Mouse (Mus musculus): Measurements from ENCODE around the gene Pi4ka.

Pi4ka gene

GRCm38 (mm10) chr16:17336089-17336488 lies 70.0 kb downstream of the Pi4ka start:
- DNase-seq (ENCODE audit: low spot score), result no peak

DNA sequence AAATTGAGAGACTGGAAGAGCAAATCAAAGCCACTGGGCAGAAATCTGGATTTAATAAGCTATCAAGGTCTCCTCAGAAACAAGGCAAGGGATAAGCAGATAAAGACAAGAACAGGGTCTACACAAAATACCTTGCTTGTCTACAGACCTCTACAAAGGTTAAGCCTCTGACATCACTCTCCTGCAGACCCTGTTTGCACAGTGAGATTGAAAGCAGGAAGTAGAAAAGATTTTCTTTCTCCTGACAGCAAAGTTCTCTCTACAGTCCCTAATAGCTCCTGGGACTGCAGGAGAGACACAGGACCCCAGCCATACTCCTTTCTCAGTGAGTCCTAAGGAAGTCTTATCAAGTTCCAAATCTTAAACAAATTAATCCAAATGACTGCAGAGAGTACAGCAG lies 71.5 kb downstream of the Pi4ka start:
- no peak for DNase-seq (ENCODE audit: low spot score)

GRCm38 (mm10) chr16:17331855-17332254 lies 74.3 kb downstream of the Pi4ka start:
- no peak for DNase-seq (ENCODE audit: low spot score)

- no peak for DNase-seq (ENCODE audit: low spot score)
These were observed 75.0 kb downstream of the Pi4ka start, which contains the start of gene Serpind1 for GRCm38 (mm10) chr16:17331116-17331515. Serpind1 (plus strand) TSS chr16:17331371.

DNA sequence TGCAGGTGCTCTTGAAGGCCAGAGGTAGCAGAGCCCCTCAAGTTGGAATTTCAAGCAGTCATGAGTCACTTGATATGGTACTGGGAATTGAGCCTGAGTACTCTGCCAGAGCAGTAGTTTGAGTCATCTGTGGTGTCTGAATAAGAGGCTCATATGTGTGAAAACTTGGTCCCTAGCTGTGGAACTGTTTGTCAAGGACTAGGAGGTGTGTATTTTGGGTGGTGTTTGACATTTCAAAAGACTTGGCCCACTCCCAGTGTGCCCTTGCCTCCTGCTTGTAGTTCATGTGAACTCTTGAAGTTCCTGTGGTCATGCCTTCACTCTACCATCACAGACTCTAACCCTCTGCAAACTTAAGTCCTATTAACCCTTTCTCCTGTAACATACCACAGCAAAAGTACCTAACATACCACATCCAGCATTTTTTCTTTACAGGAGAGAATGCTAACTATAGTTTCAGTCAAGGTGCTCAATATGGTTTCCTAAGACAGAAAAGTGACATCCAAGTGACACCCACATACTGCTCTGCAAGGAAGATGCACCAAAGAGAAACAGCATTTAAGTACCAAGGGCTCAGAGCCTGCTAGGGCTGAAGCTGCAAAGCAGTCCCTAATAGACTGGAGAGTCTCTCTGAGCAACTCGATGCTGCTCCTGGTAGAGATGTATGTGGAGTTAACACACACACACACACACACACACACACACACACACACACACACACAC lies 76.1 kb downstream of the Pi4ka start:
- DNase-seq (ENCODE audit: low spot score), result no peak

- DNase-seq (ENCODE audit: low spot score), result peak; percentile 39
These were observed 80.0 kb downstream of the Pi4ka start for GRCm38 (mm10) chr16:17326064-17326463.

DNA sequence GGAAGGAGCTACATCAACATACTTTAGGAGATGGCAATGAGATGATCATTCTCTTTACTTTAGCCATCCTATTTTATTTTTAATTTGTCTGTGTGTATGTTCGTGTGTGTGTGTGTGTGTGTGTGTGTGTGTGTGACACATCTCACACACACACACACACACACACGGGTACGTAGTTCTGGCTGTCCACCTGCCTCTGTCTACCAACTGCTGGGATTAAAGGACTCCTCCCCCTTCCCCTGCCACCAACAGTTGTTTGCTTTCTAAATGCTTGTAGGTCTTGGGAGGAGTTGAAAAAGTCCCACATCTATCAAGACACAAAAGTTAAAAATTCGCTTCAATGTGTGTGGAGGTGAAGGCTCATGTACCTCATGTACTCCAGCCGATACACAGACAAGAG lies 81.4 kb downstream of the Pi4ka start:
- DNase-seq (ENCODE audit: low spot score), result no peak

- DNase-seq (ENCODE audit: low spot score), result no peak
These were observed 84.6 kb downstream of the Pi4ka start for GRCm38 (mm10) chr16:17321481-17321880.

DNA sequence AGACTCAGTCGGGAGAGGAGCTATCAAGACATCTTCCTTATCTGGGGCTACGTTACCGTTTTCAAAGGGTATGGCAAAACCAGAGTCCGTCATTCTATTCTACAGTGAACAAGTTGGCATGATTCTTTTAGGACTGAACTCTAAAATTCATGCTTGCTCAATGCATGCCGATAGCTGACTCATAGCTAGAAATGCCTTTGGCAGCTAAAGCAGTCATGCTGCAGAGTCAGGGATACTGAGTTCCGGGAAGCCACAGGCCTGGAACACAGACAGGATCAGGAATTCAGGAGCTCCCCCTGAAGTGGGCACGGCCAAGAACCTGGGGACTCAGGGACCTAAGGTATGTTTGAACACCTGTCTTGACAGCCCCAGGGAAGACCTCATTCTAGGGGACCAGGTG lies 89.6 kb downstream of the Pi4ka start:
- DNase-seq (ENCODE audit: low spot score), result no peak

DNA sequence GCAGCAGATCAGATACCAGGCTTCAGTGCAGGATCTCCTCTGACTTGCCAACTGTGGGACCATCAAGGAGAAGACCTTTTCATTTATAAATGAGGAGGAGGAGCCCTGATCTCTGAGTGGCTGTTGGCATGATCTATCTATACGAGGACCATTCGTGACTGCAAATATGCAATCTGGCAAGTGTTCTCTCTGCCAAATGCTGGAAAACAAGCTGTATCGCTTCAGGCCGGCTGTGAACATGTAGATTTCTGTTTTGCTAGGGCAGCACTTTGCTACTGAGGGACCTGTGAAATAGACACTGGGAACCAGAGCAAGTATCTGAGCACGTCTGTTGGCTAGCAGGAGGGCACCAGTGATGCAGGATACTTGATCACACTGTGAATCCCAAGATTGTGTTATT lies 93.6 kb downstream of the Pi4ka start:
- DNase-seq (ENCODE audit: low spot score), result no peak

DNA sequence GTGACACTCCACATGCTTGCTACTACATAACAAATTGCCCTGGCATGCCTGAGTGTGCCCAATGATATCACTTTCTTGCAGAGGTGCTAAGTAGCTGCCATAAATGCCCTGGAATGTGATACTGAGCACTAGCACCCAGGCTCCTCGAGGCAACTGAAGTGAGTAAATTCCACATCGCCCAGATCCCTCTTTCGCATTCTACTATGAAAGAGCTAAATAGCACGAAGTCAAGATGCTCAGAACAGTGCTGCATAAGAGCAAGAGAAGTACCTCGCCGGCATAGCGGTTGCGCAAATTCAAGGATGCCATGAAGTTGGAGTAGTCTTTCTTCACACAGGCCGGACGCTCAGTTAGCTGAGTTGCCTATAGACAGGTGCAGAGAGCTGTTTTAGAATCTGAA lies 97.1 kb downstream of the Pi4ka start:
- no peak for DNase-seq (ENCODE audit: low spot score)

DNA sequence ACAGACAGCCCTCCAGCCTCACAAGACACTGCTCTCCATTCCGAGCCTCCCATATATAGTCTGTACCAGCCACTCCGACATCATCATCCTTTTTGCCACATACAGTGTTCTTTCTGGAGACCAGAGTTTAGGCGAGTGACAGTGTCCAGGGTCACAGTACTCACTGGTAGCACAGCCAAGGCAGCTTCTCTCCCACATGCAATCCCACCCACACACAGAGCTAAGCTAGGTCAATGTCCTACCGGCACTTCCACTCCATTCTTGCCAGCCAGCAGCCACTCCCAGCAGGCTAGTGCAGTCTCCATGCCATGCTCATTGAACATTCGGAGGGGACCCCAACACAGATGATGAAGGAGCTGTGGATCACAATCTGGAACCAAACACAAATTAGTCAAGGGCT lies 98.7 kb downstream of the Pi4ka start:
- DNase-seq (ENCODE audit: low spot score), result no peak

DNA sequence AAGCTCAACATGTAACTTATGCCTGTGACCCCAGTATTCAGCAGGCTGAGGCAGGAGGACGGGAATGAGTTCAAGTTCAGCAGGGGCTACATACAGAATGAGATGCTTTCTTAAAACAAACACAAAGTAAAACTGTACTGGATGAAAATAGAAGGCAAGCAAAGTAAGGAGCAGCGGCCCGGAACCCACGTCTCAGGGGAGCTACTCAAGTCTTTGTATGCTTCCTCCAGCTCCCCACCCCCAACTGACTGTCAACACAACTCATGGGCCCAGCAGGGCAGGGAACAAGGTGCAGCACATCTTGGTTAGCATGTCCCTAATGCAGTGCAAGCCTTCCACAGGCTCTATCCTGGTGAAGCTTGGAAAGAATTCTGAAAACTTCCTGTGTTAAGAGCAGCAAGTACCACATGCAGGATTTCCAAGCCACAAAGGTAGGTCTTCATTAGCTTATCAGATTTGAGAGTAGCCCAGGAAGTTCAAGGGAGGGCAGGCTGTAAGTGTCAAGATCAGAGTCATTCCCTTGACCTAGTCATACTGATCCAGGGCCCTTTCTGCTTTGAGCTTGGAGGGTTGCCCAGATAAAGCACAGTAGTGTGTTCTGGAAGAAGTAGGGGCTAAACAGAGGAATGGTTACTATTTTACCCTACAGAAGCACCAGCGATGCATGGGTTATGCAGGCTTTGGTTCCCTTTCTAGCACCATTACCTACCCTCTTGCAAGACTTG lies 102.4 kb downstream of the Pi4ka start:
- no peak for DNase-seq (ENCODE audit: low spot score)

- no peak for DNase-seq (ENCODE audit: low spot score)
These were observed 105.3 kb downstream of the Pi4ka start for GRCm38 (mm10) chr16:17300818-17301217.

DNA sequence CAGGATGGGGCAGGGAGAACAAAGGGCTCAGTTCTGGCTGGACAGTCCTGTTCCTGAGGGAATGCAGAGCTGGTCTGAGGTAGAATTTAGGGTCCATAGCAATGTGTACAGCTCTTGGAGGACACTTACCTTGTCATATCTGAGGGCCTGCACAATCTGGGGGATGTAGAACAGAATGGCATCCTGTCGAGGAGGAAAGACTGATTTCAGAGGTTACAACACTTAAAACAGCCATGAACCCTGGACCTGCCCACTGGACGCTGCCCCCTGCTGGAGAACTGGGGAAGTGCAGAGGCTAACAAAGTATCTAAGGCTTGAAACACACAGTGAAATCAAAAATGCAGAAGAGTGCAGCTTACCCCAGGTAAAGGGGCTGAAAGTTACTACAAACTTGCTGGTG lies 113.4 kb downstream of the Pi4ka start:
- peak; percentile 55 for DNase-seq (ENCODE audit: low spot score)

DNA sequence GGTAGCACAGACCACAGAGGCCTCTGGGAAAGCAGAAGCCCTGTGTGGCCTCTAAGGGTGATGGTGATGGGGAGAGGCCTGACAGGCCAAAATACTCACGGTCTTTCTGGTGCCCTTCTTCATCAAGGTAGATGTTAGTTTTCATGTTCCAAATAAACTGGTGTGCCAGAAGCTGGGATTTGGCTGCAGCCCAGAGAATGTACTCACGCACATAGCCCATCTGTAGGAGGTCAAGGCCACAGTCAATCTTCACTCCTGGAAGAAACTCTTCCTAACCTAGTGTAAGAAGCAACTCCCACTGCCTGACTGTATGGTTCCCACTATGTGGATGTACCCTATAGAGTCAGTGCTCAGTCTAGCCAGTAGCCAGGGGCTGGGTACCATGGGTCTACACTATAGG lies 115.1 kb downstream of the Pi4ka start:
- DNase-seq (ENCODE audit: low spot score), result no peak

DNA sequence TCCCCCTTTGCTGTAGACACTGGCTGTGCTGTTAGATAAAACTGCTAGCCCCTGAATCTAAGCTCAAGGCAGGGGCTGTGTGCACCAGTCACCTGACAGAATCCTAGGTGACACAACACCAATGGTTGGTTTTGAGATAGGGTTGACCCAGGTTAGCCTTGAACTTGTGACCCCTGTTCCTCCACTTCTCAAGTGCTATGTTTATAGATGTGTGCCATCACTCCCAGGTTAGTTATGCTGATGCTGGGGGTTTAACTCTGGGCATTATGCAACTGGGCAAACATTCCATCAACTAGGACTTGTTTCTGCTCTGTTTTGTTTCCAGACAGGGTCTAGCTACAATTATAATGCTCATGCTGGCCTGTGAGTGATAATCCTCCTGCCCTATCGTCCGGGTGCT lies 119.0 kb downstream of the Pi4ka start:
- DNase-seq (ENCODE audit: low spot score), result no peak

DNA sequence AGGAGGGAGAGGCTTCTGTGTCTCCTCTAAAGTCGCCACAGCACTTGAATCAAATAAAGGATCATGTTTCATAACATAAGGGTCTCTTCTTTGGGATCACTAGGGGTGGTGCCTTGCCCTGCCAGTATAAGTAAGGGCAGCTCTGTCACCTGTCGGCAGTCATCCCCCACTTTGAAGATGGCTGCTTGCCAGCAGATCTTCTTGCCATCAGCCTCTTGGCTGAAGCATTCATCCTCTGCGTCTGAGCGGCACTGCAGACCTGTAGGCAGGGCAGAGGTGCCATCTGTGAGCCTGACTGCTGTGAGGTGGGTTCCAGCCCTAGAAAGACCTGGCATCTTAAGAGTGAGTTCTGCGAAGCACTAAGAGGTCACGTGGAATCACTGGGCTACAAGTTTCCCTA lies 123.0 kb downstream of the Pi4ka start:
- DNase-seq (ENCODE audit: low spot score), result no peak

- no peak for DNase-seq (ENCODE audit: low spot score)
These were observed 125.6 kb downstream of the Pi4ka start for GRCm38 (mm10) chr16:17280471-17280870.

- DNase-seq (ENCODE audit: low spot score), result peak; percentile 71
These were observed 128.5 kb downstream of the Pi4ka start for GRCm38 (mm10) chr16:17277342-17278211.

DNA sequence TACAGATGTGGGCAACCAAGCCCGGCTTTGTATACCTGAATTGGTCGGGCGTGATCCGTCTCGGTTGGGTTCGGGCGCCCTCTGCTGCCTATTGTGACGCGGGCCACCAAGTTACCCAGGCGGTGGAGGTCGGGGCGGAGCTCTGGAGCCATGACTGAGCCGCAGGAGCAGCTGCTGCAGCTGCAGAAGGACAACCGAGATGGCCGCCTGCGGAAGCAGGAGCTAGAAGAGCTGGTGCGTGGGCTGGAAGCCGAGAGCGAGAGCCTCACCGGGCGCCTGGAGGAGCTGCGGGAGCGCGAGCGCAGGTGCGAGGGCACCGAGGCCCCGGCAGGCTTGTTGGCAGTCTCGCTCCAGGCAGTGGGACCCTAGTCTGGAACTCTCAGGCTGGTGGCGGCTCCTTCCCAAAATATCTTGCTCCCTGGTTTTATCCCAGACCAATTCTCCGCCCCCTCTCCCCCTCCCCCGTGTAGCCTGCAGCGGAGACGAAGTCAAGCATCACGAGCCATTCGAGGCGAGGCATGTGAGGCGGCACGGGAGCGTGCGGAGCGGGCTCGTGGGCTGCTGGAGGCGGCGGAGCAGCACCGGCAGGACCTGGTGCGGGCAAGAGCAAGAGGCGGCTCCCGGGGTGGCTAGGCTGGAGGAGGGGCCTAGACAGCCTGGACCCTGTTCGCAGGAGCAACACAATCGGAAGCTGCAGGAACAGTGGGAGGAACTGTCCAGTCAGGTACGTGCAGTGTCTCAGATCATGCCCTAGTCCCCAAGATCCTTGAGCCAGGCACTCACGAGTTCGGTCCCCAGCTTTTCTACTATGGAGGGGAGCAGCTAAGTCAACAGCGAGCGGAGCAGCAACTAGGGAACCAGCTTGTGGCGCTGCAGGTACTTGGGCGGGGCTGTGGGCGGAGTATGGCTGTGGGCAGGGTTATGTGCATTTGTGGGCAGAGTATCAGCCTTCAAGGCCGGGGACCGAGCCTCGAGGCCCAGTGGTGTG lies 129.7 kb downstream of the Pi4ka start:
- peak; percentile 93 for DNase-seq (ENCODE audit: low spot score)
